Mouse (Mus musculus) liver, embryonic 14.5 days (tissue): ENCODE results near the gene Ephb1.

ENCODE experiments used
- CTCF ChIP-seq: IDR thresholded peaks from 2 replicates; pipeline ENCODE4 v1.5.1; 2016; ENCODE audit warnings: antibody characterized with exemption, low read depth, control low read depth
- EP300 ChIP-seq: IDR thresholded peaks from 2 replicates; pipeline ENCODE4 v1.6.1; 2016; ENCODE audit warnings: antibody characterized with exemption, low read depth

DNA sequence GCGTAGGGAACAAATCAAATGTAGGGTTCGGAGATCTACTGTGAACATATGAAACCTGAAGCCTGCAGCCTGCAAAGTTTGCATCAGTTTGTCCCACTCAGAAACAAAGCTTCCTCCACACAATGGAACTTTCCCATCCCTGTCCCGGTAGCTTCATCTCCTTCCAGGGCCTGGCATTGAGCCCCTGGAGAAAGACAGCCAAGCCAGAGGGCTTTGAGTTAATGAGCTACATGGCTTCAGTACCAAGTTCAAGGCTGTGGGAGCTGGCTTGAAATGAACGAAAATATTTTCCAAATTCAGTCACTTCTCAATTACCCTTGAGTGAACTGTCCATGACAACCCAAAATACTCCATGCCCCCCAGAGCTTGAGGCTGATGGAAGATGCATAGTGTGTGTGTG, 160.4 kb downstream of the Ephb1 start:
- TF ChIP-seq CTCF (no peak), EP300 (no peak)
